Comparison of ENCODE assay signal across 11 mouse cellular contexts in the genomic region with DNA sequence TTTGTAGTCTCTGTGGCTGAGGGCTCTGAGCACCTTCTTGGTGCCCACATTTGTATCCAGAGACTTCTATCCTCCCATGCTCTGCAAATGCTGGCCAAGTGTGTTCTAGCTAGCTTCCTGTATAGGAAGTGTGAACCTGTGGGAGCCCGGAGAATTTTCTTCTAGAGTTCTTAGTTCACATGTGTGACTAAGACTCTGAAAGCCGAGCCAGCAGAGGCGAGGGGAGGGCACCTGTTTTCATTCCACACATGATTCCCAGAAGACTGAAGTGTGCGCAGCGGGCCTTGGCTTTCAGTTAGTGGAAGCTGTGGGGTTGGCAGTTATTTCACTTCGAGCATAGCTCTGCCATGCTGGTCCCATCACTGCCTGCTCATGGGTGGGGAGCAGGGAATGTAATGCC. TPM values are rescaled to one million over a fixed set of nuclear protein-coding genes. Genes with fewer than 3 reads are reported as not detected.
DNase-seq lines count a peak whose midpoint lies in the region; ATAC-seq and TF ChIP-seq lines count a peak whose summit lies in the region.
"Had no signal": no experiment of that assay in that cellular context is flagged by ENCODE, and none has a peak within 500 bp of the region (broad histone marks: within the 10 kb centered on the region; RNA-seq: fewer than 3 reads in every experiment).

No protein-coding gene starts in this region.

- no peak for TF ChIP-seq POLR2A in thymus, adult 2 months (IDR thresholded peaks at IDR 0.05; ENCODE audit: control insufficient read depth, extremely low read depth, insufficient read depth, low read length, poor library complexity)

- no peaks in the 10 kb centered on the region for H3K27me3 ChIP-seq in embryonic facial prominence, embryonic 12.5 days
- H3K27me3 ChIP-seq in hindbrain, embryonic 16.5 days (replicated peaks; ENCODE audit: control insufficient read depth, insufficient read depth, low read length), result no peaks in the 10 kb centered on the region
- no peaks in the 10 kb centered on the region for H3K27me3 ChIP-seq in neural tube, embryonic 13.5 days
- no peaks in the 10 kb centered on the region for H3K27me3 ChIP-seq in thymus, adult 2 months (ENCODE audit: control insufficient read depth, insufficient read depth, low read length)
- H3K27me3 ChIP-seq in intestine, embryonic 16.5 days (replicated peaks; ENCODE audit: control insufficient read depth, insufficient read depth, low read length), result peaks cover 11% of the 10 kb centered on the region; the same call in 1 of the 2 replicates

- 0 out of 2 replicates have a peak overlapping the region, but pooled peaks have one; percentile 65 for H3K4me3 ChIP-seq in embryonic facial prominence, embryonic 12.5 days
- H3K4me3 ChIP-seq in hindbrain, embryonic 16.5 days (ENCODE audit: low read length), result peak overlapping the region; percentile 91
- H3K4me3 ChIP-seq in neural tube, embryonic 13.5 days, result peak overlapping the region; percentile 93
- H3K4me3 ChIP-seq in thymus, adult 2 months (ENCODE audit: control insufficient read depth, insufficient read depth, low read length), result no peak overlapping the region
- H3K4me3 ChIP-seq in intestine, embryonic 16.5 days (ENCODE audit: low read length), result no peak overlapping the region

- no peak for ATAC-seq in embryonic facial prominence, embryonic 12.5 days (ENCODE audit: insufficient number of reproducible peaks, insufficient read depth, low FRiP score, low TSS enrichment)
- no peak for ATAC-seq in hindbrain, embryonic 16.5 days
- no peak for ATAC-seq in neural tube, embryonic 13.5 days (ENCODE audit: low read depth)
- no peak for ATAC-seq in intestine, embryonic 16.5 days

- 50% methylated on average over 6 of the region's 6 CpGs for WGBS in embryonic facial prominence, embryonic 12.5 days
- WGBS in hindbrain, embryonic 16.5 days, result 31% methylated on average over 6 of the region's 6 CpGs
- 55% methylated on average over 6 of the region's 6 CpGs for WGBS in neural tube, embryonic 13.5 days
- 72% methylated on average over 6 of the region's 6 CpGs for WGBS in thymus, adult 2 months
- 76% methylated on average over 6 of the region's 6 CpGs for WGBS in intestine, embryonic 16.5 days

- peaks cover 8% of the 10 kb centered on the region; the same call in 1 of the 2 replicates for H3K36me3 ChIP-seq in embryonic facial prominence, embryonic 12.5 days
- 0 out of 2 replicates have a peak, but pooled peaks cover 3% of the 10 kb centered on the region for H3K36me3 ChIP-seq in hindbrain, embryonic 16.5 days (ENCODE audit: control insufficient read depth, insufficient read depth, low read length)
- peaks cover 22% of the 10 kb centered on the region for H3K36me3 ChIP-seq in neural tube, embryonic 13.5 days
- no peaks in the 10 kb centered on the region for H3K36me3 ChIP-seq in thymus, adult 2 months (ENCODE audit: control insufficient read depth, insufficient read depth, low read length)
- no peaks in the 10 kb centered on the region for H3K36me3 ChIP-seq in intestine, embryonic 16.5 days (ENCODE audit: control insufficient read depth, insufficient read depth, low read length)

- no peaks in the 10 kb centered on the region for H3K9me3 ChIP-seq in embryonic facial prominence, embryonic 12.5 days
- no peaks in the 10 kb centered on the region for H3K9me3 ChIP-seq in hindbrain, embryonic 16.5 days (ENCODE audit: control insufficient read depth, low read length)
- no peaks in the 10 kb centered on the region for H3K9me3 ChIP-seq in neural tube, embryonic 13.5 days
- H3K9me3 ChIP-seq in intestine, embryonic 16.5 days (ENCODE audit: control insufficient read depth, low read length), result no peaks in the 10 kb centered on the region

- H3K9ac ChIP-seq in embryonic facial prominence, embryonic 12.5 days, result no peak overlapping the region
- H3K9ac ChIP-seq in hindbrain, embryonic 16.5 days (ENCODE audit: low read depth, low read length), result peak overlapping the region; percentile 99
- peak overlapping the region; percentile 99 for H3K9ac ChIP-seq in neural tube, embryonic 13.5 days
- H3K9ac ChIP-seq in intestine, embryonic 16.5 days (ENCODE audit: low read depth, low read length), result no peak overlapping the region

- peak overlapping the region; percentile 89 for H3K4me2 ChIP-seq in embryonic facial prominence, embryonic 12.5 days (replicated peaks)
- H3K4me2 ChIP-seq in hindbrain, embryonic 16.5 days (ENCODE audit: low read length), result peak overlapping the region; percentile 83
- peak overlapping the region; percentile 60 for H3K4me2 ChIP-seq in neural tube, embryonic 13.5 days
- H3K4me2 ChIP-seq in intestine, embryonic 16.5 days (ENCODE audit: low read depth, low read length), result no peak overlapping the region

- TF ChIP-seq CTCF in thymus, adult 2 months (IDR thresholded peaks at IDR 0.05; ENCODE audit: borderline replicate concordance, control insufficient read depth, extremely low read depth, insufficient read depth, low read length, poor library complexity), result no peak

- no peak overlapping the region for H3K27ac ChIP-seq in embryonic facial prominence, embryonic 12.5 days
- peak overlapping the region; percentile 99 for H3K27ac ChIP-seq in hindbrain, embryonic 16.5 days (ENCODE audit: low read depth, low read length)
- H3K27ac ChIP-seq in neural tube, embryonic 13.5 days (replicated peaks), result peak overlapping the region; percentile 99; the same call in 1 of the 2 replicates
- H3K27ac ChIP-seq in thymus, adult 2 months (ENCODE audit: control insufficient read depth, insufficient read depth, low read length), result no peak overlapping the region
- H3K27ac ChIP-seq in intestine, embryonic 16.5 days (ENCODE audit: low read length), result no peak overlapping the region
- H3K27ac ChIP-seq: macrophage had no signal

- H3K4me1 ChIP-seq in embryonic facial prominence, embryonic 12.5 days, result peaks cover 7% of the 10 kb centered on the region; the same call in 1 of the 2 replicates
- peaks cover 31% of the 10 kb centered on the region for H3K4me1 ChIP-seq in hindbrain, embryonic 16.5 days (ENCODE audit: control insufficient read depth, insufficient read depth, low read depth, low read length)
- H3K4me1 ChIP-seq in neural tube, embryonic 13.5 days (replicated peaks), result peaks cover 61% of the 10 kb centered on the region
- H3K4me1 ChIP-seq in thymus, adult 2 months (replicated peaks; ENCODE audit: control insufficient read depth, insufficient read depth, low read length), result no peaks in the 10 kb centered on the region
- peaks cover 11% of the 10 kb centered on the region for H3K4me1 ChIP-seq in intestine, embryonic 16.5 days (ENCODE audit: control insufficient read depth, insufficient read depth, low read length)

- peak; percentile 32 to 36 for DNase-seq in frontal cortex, postnatal 14 days (ENCODE audit: low spot score in 2 of 2)
- DNase-seq in frontal cortex, postnatal 25 days (ENCODE audit: low spot score in 2 of 2), result no peak
- no peak for DNase-seq in thymus, adult 2 months
- DNase-seq in gastrocnemius, postnatal 25 days, result no peak
- DNase-seq: layer of hippocampus, postnatal 36 days; spleen, adult 18-20 months had no signal

RNA-seq across cellular contexts. Expression of a gene that starts 1.9 kb away (rescaled TPM):
- polyA plus RNA-seq in embryonic facial prominence, embryonic 12.5 days (2016; fragmentation: Nextera tagmentation; extraction: Ambion mirVana), result 68.6 and 69.7 TPM in 2 replicates
- polyA plus RNA-seq in hindbrain, embryonic 16.5 days (2015; fragmentation: Nextera tagmentation; extraction: Ambion mirVana), result 234 and 262 TPM in 2 replicates
- 190 and 226 TPM in 2 replicates for polyA plus RNA-seq in neural tube, embryonic 13.5 days (2015; fragmentation: Nextera tagmentation; extraction: Ambion mirVana)
- polyA plus RNA-seq in thymus, adult 2 months (2012; rRNA removed), result 1.6 and 1.9 TPM in 2 replicates
- 9.3 and 11.6 TPM in 2 replicates for polyA plus RNA-seq in intestine, embryonic 16.5 days (2015; fragmentation: Nextera tagmentation; extraction: Ambion mirVana)
- 1 to 10 TPM; 6.3 to 9.1 TPM for total RNA-seq in gastrocnemius, postnatal 25 days (2021)

Comparison
In these comparisons a context has a peak if more than half of its experiments do, and no peak if none do; other contexts are left out.
1. DNase-seq: peak in frontal cortex, postnatal 14 days (2 of 2); none in frontal cortex, postnatal 25 days (0 of 2), thymus, adult 2 months (single experiment) and gastrocnemius, postnatal 25 days (single experiment).
2. H3K27ac ChIP-seq: peak in hindbrain, embryonic 16.5 days (single experiment) and neural tube, embryonic 13.5 days (single experiment); none in embryonic facial prominence, embryonic 12.5 days (single experiment), thymus, adult 2 months (single experiment) and intestine, embryonic 16.5 days (single experiment).
3. H3K4me3 ChIP-seq: peak in embryonic facial prominence, embryonic 12.5 days (single experiment), hindbrain, embryonic 16.5 days (single experiment) and neural tube, embryonic 13.5 days (single experiment); none in thymus, adult 2 months (single experiment) and intestine, embryonic 16.5 days (single experiment).
4. H3K9ac ChIP-seq: peak in hindbrain, embryonic 16.5 days (single experiment) and neural tube, embryonic 13.5 days (single experiment); none in embryonic facial prominence, embryonic 12.5 days (single experiment) and intestine, embryonic 16.5 days (single experiment).